In genomic region chr15:89078208-89078836, GRCm38 (mm10) we compare ENCODE assay signal across 8 mouse cellular contexts. TPM values are rescaled to one million over a fixed set of nuclear protein-coding genes. Genes with fewer than 3 reads are reported as not detected.
DNase-seq lines count a peak whose midpoint lies in the region; ATAC-seq and TF ChIP-seq lines count a peak whose summit lies in the region.

No protein-coding gene starts in this region.

- H3K4me3 ChIP-seq in neural tube, embryonic 11.5 days (ENCODE audit: low read depth, low read length) = no peak overlapping the region
- H3K4me3 ChIP-seq in embryonic facial prominence, embryonic 14.5 days (ENCODE audit: low read depth, low read length) = no peak overlapping the region
- H3K4me3 ChIP-seq in hindbrain, postnatal 0 days (ENCODE audit: low read length) = no peak overlapping the region
- peak overlapping the region; percentile 22; the same call in 1 of the 2 replicates for H3K4me3 ChIP-seq in liver, embryonic 12.5 days

- H3K27me3 ChIP-seq in neural tube, embryonic 11.5 days (ENCODE audit: control insufficient read depth, insufficient read depth, low read length) = no peaks in the 10 kb centered on the region
- H3K27me3 ChIP-seq in embryonic facial prominence, embryonic 14.5 days (replicated peaks; ENCODE audit: control insufficient read depth, insufficient read depth, low read length) = no peaks in the 10 kb centered on the region
- no peaks in the 10 kb centered on the region for H3K27me3 ChIP-seq in hindbrain, postnatal 0 days (ENCODE audit: insufficient read depth, low read length)
- peaks cover 12% of the 10 kb centered on the region for H3K27me3 ChIP-seq in liver, embryonic 12.5 days (replicated peaks)

- 76% methylated on average over 9 of the region's 9 CpGs for WGBS in neural tube, embryonic 11.5 days
- 65% methylated on average over 9 of the region's 9 CpGs for WGBS in embryonic facial prominence, embryonic 14.5 days
- WGBS in hindbrain, postnatal 0 days = 67% methylated on average over 9 of the region's 9 CpGs
- 40% methylated on average over 9 of the region's 9 CpGs for WGBS in liver, embryonic 12.5 days (ENCODE audit: insufficient replicate concordance)

- no peak for ATAC-seq in neural tube, embryonic 11.5 days (ENCODE audit: insufficient read depth, low FRiP score, low TSS enrichment)
- ATAC-seq in embryonic facial prominence, embryonic 14.5 days (ENCODE audit: low read depth) = no peak
- ATAC-seq in hindbrain, postnatal 0 days = no peak
- peak; percentile 21; the same call in 1 of the 2 replicates for ATAC-seq in liver, embryonic 12.5 days

- TF ChIP-seq CTCF in hindbrain, postnatal 0 days (IDR thresholded peaks at IDR 0.05; ENCODE audit: low read depth) = no peak

- H3K36me3 ChIP-seq in neural tube, embryonic 11.5 days (ENCODE audit: control insufficient read depth, insufficient read depth, low read length) = 0 out of 2 replicates have a peak, but pooled peaks cover 2% of the 10 kb centered on the region
- H3K36me3 ChIP-seq in embryonic facial prominence, embryonic 14.5 days (ENCODE audit: control insufficient read depth, insufficient read depth, low read length) = peaks cover 34% of the 10 kb centered on the region
- H3K36me3 ChIP-seq in hindbrain, postnatal 0 days (ENCODE audit: insufficient read depth, low read length) = peaks cover 18% of the 10 kb centered on the region; the same call in 1 of the 2 replicates
- peaks cover 27% of the 10 kb centered on the region for H3K36me3 ChIP-seq in liver, embryonic 12.5 days

- no peaks in the 10 kb centered on the region for H3K9me3 ChIP-seq in neural tube, embryonic 11.5 days (ENCODE audit: control insufficient read depth, low read length)
- H3K9me3 ChIP-seq in embryonic facial prominence, embryonic 14.5 days (ENCODE audit: control insufficient read depth, low read length) = no peaks in the 10 kb centered on the region
- H3K9me3 ChIP-seq in hindbrain, postnatal 0 days (ENCODE audit: low read length) = no peaks in the 10 kb centered on the region
- no peaks in the 10 kb centered on the region for H3K9me3 ChIP-seq in liver, embryonic 12.5 days (replicated peaks)

- peaks cover 23% of the 10 kb centered on the region for H3K4me1 ChIP-seq in neural tube, embryonic 11.5 days (ENCODE audit: control insufficient read depth, insufficient read depth, low read length)
- H3K4me1 ChIP-seq in embryonic facial prominence, embryonic 14.5 days (ENCODE audit: control insufficient read depth, insufficient read depth, low read length) = peaks cover 31% of the 10 kb centered on the region
- H3K4me1 ChIP-seq in hindbrain, postnatal 0 days (ENCODE audit: insufficient read depth, low read length) = peaks cover 23% of the 10 kb centered on the region
- peaks cover 40% of the 10 kb centered on the region for H3K4me1 ChIP-seq in liver, embryonic 12.5 days

- H3K27ac ChIP-seq in neural tube, embryonic 11.5 days (ENCODE audit: low read depth, low read length) = no peak overlapping the region
- no peak overlapping the region for H3K27ac ChIP-seq in embryonic facial prominence, embryonic 14.5 days (replicated peaks; ENCODE audit: low read depth, low read length)
- H3K27ac ChIP-seq in hindbrain, postnatal 0 days = no peak overlapping the region; the same call in 1 of the 2 replicates
- H3K27ac ChIP-seq in liver, embryonic 12.5 days = no peak overlapping the region

- 0 out of 2 replicates have a peak overlapping the region, but pooled peaks have one; percentile 4 for H3K9ac ChIP-seq in neural tube, embryonic 11.5 days (ENCODE audit: low read length)
- no peak overlapping the region; the same call in 1 of the 2 replicates for H3K9ac ChIP-seq in embryonic facial prominence, embryonic 14.5 days (ENCODE audit: low read depth, low read length)
- 0 out of 2 replicates have a peak overlapping the region, but pooled peaks have one; percentile 91 for H3K9ac ChIP-seq in hindbrain, postnatal 0 days (replicated peaks; ENCODE audit: low read length)
- peak overlapping the region; percentile 31; the same call in 1 of the 2 replicates for H3K9ac ChIP-seq in liver, embryonic 12.5 days

- no peak for DNase-seq in neural tube, embryonic 11.5 days (ENCODE audit: low spot score)
- DNase-seq in neural tube, embryonic 10.5 days (ENCODE audit: extremely low spot score, low spot score) = no peak
- peak; percentile 30 for DNase-seq in embryonic facial prominence, embryonic 14.5 days (ENCODE audit: low spot score)
- no peak for DNase-seq in hindbrain, postnatal 0 days (ENCODE audit: low spot score)
- DNase-seq in natural killer cell, adult 2 months (ENCODE audit: low spot score in 2 of 2) = peak; percentile 72 to 78
- no peak for DNase-seq in Muller cell, postnatal 12 days (ENCODE audit: inconsistent ontology term)
- DNase-seq in embryo, embryonic 10.5 days (ENCODE audit: low spot score) = no peak

- no peak overlapping the region for H3K4me2 ChIP-seq in neural tube, embryonic 11.5 days (ENCODE audit: low read depth)
- peak overlapping the region; percentile 84 for H3K4me2 ChIP-seq in embryonic facial prominence, embryonic 14.5 days (ENCODE audit: low read depth, low read length)
- peak overlapping the region; percentile 89 for H3K4me2 ChIP-seq in hindbrain, postnatal 0 days (ENCODE audit: low read depth, low read length)
- peak overlapping the region; percentile 98 for H3K4me2 ChIP-seq in liver, embryonic 12.5 days

RNA-seq across cellular contexts. Expression of gene Trabd, which starts 3.4 kb away (rescaled TPM):
- polyA plus RNA-seq in neural tube, embryonic 11.5 days (2014; fragmentation: Nextera tagmentation; extraction: Ambion mirVana) = 48.7 and 53.3 TPM in 2 replicates
- polyA plus RNA-seq in embryonic facial prominence, embryonic 14.5 days (2014; fragmentation: Nextera tagmentation; extraction: Ambion mirVana) = 41.4 and 46.8 TPM in 2 replicates
- 39.1 and 47.8 TPM in 2 replicates for total RNA-seq in hindbrain, postnatal 0 days (2014; rRNA removed)
- polyA plus RNA-seq in hindbrain, postnatal 0 days (2015; fragmentation: Nextera tagmentation; extraction: Ambion mirVana) = 26.1 and 26.2 TPM in 2 replicates
- 18.4 and 22.9 TPM in 2 replicates for polyA plus RNA-seq in liver, embryonic 12.5 days (2016; fragmentation: Nextera tagmentation; extraction: Ambion mirVana)

RNA-seq across cellular contexts. Expression of gene Selenoo, which starts 10.6 kb away (rescaled TPM):
- 23.0 TPM in 2 replicates for polyA plus RNA-seq in neural tube, embryonic 11.5 days (2014; fragmentation: Nextera tagmentation; extraction: Ambion mirVana)
- 18.3 and 18.5 TPM in 2 replicates for polyA plus RNA-seq in embryonic facial prominence, embryonic 14.5 days (2014; fragmentation: Nextera tagmentation; extraction: Ambion mirVana)
- 50.1 and 54.7 TPM in 2 replicates for total RNA-seq in hindbrain, postnatal 0 days (2014; rRNA removed)
- 20.4 and 21.9 TPM in 2 replicates for polyA plus RNA-seq in hindbrain, postnatal 0 days (2015; fragmentation: Nextera tagmentation; extraction: Ambion mirVana)
- polyA plus RNA-seq in liver, embryonic 12.5 days (2016; fragmentation: Nextera tagmentation; extraction: Ambion mirVana) = 11.6 and 12.8 TPM in 2 replicates

RNA-seq across cellular contexts. Expression of gene Panx2, which starts 18.8 kb away (rescaled TPM):
- 0.45 and 0.88 TPM in 2 replicates for polyA plus RNA-seq in neural tube, embryonic 11.5 days (2014; fragmentation: Nextera tagmentation; extraction: Ambion mirVana)
- polyA plus RNA-seq in embryonic facial prominence, embryonic 14.5 days (2014; fragmentation: Nextera tagmentation; extraction: Ambion mirVana) = 0.42 and 0.50 TPM in 2 replicates
- 17.9 and 26.5 TPM in 2 replicates for total RNA-seq in hindbrain, postnatal 0 days (2014; rRNA removed)
- polyA plus RNA-seq in hindbrain, postnatal 0 days (2015; fragmentation: Nextera tagmentation; extraction: Ambion mirVana) = 8.3 and 9.9 TPM in 2 replicates
- polyA plus RNA-seq in liver, embryonic 12.5 days (2016; fragmentation: Nextera tagmentation; extraction: Ambion mirVana) = 0.04 TPM in 1 of 2 replicates, not detected in the other

RNA-seq across cellular contexts. Expression of gene Tubgcp6, which starts 44.6 kb away (rescaled TPM):
- polyA plus RNA-seq in neural tube, embryonic 11.5 days (2014; fragmentation: Nextera tagmentation; extraction: Ambion mirVana) = 21.1 and 21.8 TPM in 2 replicates
- polyA plus RNA-seq in embryonic facial prominence, embryonic 14.5 days (2014; fragmentation: Nextera tagmentation; extraction: Ambion mirVana) = 13.9 and 16.9 TPM in 2 replicates
- total RNA-seq in hindbrain, postnatal 0 days (2014; rRNA removed) = 50.0 and 54.7 TPM in 2 replicates
- polyA plus RNA-seq in hindbrain, postnatal 0 days (2015; fragmentation: Nextera tagmentation; extraction: Ambion mirVana) = 10.6 and 11.5 TPM in 2 replicates
- polyA plus RNA-seq in liver, embryonic 12.5 days (2016; fragmentation: Nextera tagmentation; extraction: Ambion mirVana) = 11.8 and 12.7 TPM in 2 replicates

RNA-seq across cellular contexts. Expression of gene Hdac10, which starts 50.2 kb away (rescaled TPM):
- 13.0 and 13.7 TPM in 2 replicates for polyA plus RNA-seq in neural tube, embryonic 11.5 days (2014; fragmentation: Nextera tagmentation; extraction: Ambion mirVana)
- polyA plus RNA-seq in embryonic facial prominence, embryonic 14.5 days (2014; fragmentation: Nextera tagmentation; extraction: Ambion mirVana) = 15.5 and 17.8 TPM in 2 replicates
- 23.5 and 27.1 TPM in 2 replicates for total RNA-seq in hindbrain, postnatal 0 days (2014; rRNA removed)
- 19.0 and 19.8 TPM in 2 replicates for polyA plus RNA-seq in hindbrain, postnatal 0 days (2015; fragmentation: Nextera tagmentation; extraction: Ambion mirVana)
- polyA plus RNA-seq in liver, embryonic 12.5 days (2016; fragmentation: Nextera tagmentation; extraction: Ambion mirVana) = 12.8 and 15.3 TPM in 2 replicates

Comparison
In these comparisons a context has a peak if more than half of its experiments do, and no peak if none do; other contexts are left out.
1. DNase-seq: peak in embryonic facial prominence, embryonic 14.5 days (single experiment) and natural killer cell, adult 2 months (2 of 2); none in neural tube, embryonic 11.5 days (single experiment), neural tube, embryonic 10.5 days (single experiment), hindbrain, postnatal 0 days (single experiment), Muller cell, postnatal 12 days (single experiment) and embryo, embryonic 10.5 days (single experiment).